Mouse (Mus musculus): Measurements from ENCODE around the gene Ubtf. TPM values are rescaled to one million over a fixed set of nuclear protein-coding genes. Genes with fewer than 3 reads are reported as not detected.

The Ubtf gene
- total RNA-seq, 1 experiment from 2014 or later, result 161 TPM

- ATAC-seq (replicated peaks; ENCODE audit: insufficient number of reproducible peaks, low FRiP score, low TSS enrichment, poor library complexity, severe bottlenecking), result no peak
These were observed 15.4 kb downstream of the Ubtf start for GRCm38 (mm10) chr11:102304141-102304540.

- no peak for ATAC-seq (replicated peaks; ENCODE audit: insufficient number of reproducible peaks, low FRiP score, low TSS enrichment, poor library complexity, severe bottlenecking)
These were observed 19.7 kb downstream of the Ubtf start for GRCm38 (mm10) chr11:102299839-102300238.

- ATAC-seq (replicated peaks; ENCODE audit: insufficient number of reproducible peaks, low FRiP score, low TSS enrichment, poor library complexity, severe bottlenecking), result 0 out of 2 replicates have a peak, but pooled peaks have one; percentile 16
These were observed 21.7 kb downstream of the Ubtf start for GRCm38 (mm10) chr11:102297577-102298556.

- ATAC-seq (replicated peaks; ENCODE audit: insufficient number of reproducible peaks, low FRiP score, low TSS enrichment, poor library complexity, severe bottlenecking), result peak; percentile 79
These were observed 22.8 kb downstream of the Ubtf start, which contains the start of gene Atxn7l3 for GRCm38 (mm10) chr11:102296491-102297472. Gene Atxn7l3, minus strand, starts transcription at chr11:102296631.

DNA sequence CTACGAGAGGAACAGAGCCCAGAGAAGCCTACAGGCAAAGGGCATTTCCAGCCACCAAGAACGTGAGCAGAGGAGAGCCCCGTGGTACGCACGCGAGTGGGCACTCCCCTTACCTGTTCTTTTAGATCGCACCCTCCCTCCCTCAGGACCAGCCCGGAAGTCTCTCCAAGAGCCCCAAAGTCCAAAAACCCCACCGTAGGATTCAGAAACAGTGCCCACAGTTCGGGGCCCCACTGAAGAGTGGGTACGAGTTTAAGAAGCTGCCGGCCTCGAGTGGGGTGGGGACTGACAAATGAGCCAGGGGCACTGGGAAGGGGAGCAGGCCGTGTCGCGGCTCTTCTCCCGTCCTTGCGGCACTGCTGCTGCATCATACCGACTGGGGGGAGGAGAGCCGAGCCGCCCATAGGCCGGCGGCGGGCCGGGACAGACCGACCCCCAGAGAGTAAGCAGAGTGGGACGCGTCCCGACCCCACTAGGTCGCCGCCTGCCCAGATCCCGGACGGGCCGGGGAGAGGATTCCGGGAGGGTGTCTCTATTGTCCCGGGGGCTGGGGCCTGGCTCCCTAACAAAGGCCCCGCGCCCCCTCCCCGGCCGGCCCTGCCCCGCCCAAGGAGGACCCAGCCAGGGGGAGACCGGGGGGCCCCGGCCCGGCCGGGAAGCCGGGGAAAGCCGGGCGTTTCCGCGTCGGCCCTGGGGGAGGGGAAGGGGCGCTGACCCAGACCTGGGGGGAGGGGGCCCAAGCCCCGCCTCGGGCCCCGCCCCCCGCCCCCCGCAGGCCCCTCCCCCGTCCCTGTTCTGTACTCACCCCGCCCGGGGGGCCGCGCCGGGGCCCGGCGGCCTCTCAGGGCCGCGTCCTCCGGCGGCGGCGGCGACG is 23.7 kb downstream of the Ubtf start:
- no peak for ATAC-seq (replicated peaks; ENCODE audit: insufficient number of reproducible peaks, low FRiP score, low TSS enrichment, poor library complexity, severe bottlenecking)

- peak; percentile 33 for ATAC-seq (replicated peaks; ENCODE audit: insufficient number of reproducible peaks, low FRiP score, low TSS enrichment, poor library complexity, severe bottlenecking)
These were observed 24.5 kb downstream of the Ubtf start for GRCm38 (mm10) chr11:102294887-102295597.

GRCm38 (mm10) chr11:102294416-102294815 is 25.1 kb downstream of the Ubtf start:
- ATAC-seq (replicated peaks; ENCODE audit: insufficient number of reproducible peaks, low FRiP score, low TSS enrichment, poor library complexity, severe bottlenecking), result no peak

DNA sequence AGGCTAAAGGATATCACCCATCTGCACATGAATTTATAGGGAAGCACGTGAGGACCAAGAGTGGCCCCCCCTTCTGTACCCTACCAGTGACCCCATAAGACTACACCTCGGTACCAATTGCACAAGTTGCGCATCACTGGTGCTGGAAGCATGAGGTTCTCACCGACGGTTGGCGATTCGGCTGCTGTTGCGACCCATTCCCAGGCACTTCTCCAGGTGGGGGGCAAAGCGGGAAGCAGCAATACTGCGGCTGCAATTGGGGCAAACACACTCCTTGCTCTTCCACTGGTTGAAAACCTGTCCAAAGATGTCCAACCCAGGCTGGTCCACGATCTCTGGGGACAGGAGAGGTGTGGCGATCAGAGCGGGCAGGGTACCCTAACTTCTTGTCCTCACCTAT is 25.6 kb downstream of the Ubtf start:
- no peak for ATAC-seq (replicated peaks; ENCODE audit: insufficient number of reproducible peaks, low FRiP score, low TSS enrichment, poor library complexity, severe bottlenecking)

DNA sequence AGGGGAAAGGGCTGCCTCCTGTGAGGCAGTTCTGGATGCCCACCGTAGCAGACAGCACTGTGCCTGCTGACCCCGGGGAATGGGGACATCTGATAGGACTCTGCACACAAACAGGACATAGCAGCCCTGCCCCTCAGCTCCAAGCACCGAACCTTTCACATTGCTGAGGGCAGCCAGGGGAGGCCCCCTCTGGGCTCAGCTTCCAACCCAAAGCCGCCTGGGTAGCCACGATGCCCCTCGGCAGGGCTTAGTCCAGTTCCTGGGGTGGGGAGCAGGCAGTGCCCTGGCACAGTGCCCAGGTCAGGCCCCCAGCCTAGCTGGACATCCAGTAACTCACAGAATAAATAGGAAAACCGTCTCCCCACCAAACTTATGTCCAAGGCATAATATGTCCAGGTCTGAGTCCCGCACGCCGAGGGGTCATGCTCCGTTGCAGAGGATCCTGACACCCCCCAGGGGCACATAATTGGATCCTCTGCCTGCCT is 28.4 kb downstream of the Ubtf start:
- no peak for ATAC-seq (replicated peaks; ENCODE audit: insufficient number of reproducible peaks, low FRiP score, low TSS enrichment, poor library complexity, severe bottlenecking)

GRCm38 (mm10) chr11:102290141-102290540 is 29.4 kb downstream of the Ubtf start:
- ATAC-seq (replicated peaks; ENCODE audit: insufficient number of reproducible peaks, low FRiP score, low TSS enrichment, poor library complexity, severe bottlenecking), result no peak

DNA sequence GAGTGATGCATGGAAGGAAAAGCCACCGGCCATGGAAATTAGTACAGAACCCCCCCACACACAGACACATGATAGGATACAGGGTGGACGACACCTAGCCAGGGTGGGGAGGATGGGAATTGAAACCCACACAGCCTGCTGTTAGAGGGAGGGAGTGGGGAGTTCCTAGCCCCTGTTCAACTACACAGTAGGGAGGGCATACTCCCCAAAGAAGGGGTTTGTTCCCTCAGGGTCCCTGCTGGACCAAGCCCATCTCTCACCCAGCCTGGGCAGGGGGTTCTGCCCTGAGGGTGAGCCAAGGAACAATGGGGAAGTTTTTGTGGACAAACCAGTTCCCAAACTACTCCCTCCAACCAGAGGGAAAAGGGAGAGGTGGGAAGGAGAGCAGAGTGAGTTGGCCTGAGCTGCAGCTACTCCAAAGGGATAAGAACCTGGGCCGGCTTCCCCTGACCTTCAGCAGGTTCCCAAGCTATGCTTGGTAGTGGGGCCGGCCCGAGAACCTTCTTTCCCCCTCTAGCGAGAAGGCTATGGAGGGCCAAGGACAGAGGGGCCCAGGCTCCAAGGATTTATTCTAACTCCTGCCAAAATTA is 29.9 kb downstream of the Ubtf start:
- no peak for ATAC-seq (replicated peaks; ENCODE audit: insufficient number of reproducible peaks, low FRiP score, low TSS enrichment, poor library complexity, severe bottlenecking)

DNA sequence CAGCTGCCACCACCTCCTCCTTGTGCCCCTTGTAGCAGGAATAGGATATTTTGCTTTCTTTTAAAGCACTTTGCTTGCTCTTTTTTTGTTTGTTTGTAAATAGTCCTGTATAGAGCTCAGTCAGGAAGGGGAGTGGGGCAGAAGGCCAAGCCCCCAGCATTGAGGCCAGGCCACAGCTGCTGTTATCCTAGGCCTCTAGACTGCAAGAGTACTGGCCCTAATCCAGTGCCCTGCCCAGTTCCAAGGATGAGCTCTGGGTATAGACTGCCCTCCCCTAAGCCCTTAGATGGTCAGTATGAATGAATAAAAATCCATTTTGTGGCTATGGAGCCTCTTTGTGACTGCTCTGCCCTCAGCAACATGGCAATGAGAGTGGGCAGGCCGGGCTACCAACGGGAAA is 30.6 kb downstream of the Ubtf start:
- ATAC-seq (replicated peaks; ENCODE audit: insufficient number of reproducible peaks, low FRiP score, low TSS enrichment, poor library complexity, severe bottlenecking), result no peak

- ATAC-seq (replicated peaks; ENCODE audit: insufficient number of reproducible peaks, low FRiP score, low TSS enrichment, poor library complexity, severe bottlenecking), result no peak
These were observed 31.3 kb downstream of the Ubtf start for GRCm38 (mm10) chr11:102288027-102288804.

DNA sequence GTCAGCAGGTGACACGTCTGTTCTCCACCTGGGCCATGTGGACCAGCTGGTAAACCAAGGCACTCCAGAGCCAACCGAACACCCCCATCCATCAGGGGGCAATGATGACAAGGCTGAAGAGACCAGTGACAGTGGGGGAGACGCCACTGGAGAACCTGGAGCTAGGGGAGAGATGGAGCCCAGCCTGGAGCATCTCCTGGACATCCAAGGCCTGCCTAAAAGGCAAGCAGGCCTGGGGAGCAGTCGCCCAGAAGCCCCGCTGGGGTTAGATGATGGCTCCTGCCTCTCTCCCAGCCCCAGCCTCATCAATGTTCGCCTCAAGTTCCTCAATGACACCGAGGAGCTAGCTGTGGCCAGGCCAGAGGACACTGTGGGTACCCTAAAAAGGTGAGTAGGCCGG is 32.1 kb downstream of the Ubtf start:
- ATAC-seq (replicated peaks; ENCODE audit: insufficient number of reproducible peaks, low FRiP score, low TSS enrichment, poor library complexity, severe bottlenecking), result no peak

- ATAC-seq (replicated peaks; ENCODE audit: insufficient number of reproducible peaks, low FRiP score, low TSS enrichment, poor library complexity, severe bottlenecking), result peak; percentile 50; the same call in 1 of the 2 replicates
These were observed 34.3 kb downstream of the Ubtf start for GRCm38 (mm10) chr11:102285095-102285834.

All from monocyte, adult 5-6 weeks (primary cell).